Mouse (Mus musculus) limb, embryonic 15.5 days (tissue): ENCODE data around the gene H2afy. TPM values are rescaled to one million over a fixed set of nuclear protein-coding genes. Genes with fewer than 3 reads are reported as not detected.
A peak's percentile ranks its signal among the peaks of the same experiment; 100 is the strongest.

Experiments
- ATAC-seq: fragments of 200-750 bp; cut with Nextera tagmentation; 2 replicates; pipeline ENCODE4 v1.8.0; 2017; ENCODE audit warnings: low read depth, moderate TSS enrichment; ENCODE audit not compliant: insufficient number of reproducible peaks, low FRiP score, low TSS enrichment
- H3K27ac ChIP-seq: fragments of 300-500 bp; sonication (generic); 2 replicates; pipeline ENCODE4 v1.5.1; 2015; ENCODE audit warnings: moderate library complexity, mild to moderate bottlenecking, inconsistent platforms
- H3K27me3 ChIP-seq: fragments of 300-500 bp; sonication (generic); 2 replicates; pipeline ENCODE4 v1.6.1; 2015; ENCODE audit warnings: inconsistent platforms
- H3K36me3 ChIP-seq: fragments of 300-500 bp; sonication (generic); 2 replicates; pipeline ENCODE4 v1.6.1; 2015; ENCODE audit warnings: inconsistent platforms
- H3K4me1 ChIP-seq: fragments of 300-500 bp; sonication (generic); 2 replicates; pipeline ENCODE4 v1.6.1; 2015; ENCODE audit warnings: inconsistent platforms
- H3K4me2 ChIP-seq: fragments of 300-500 bp; sonication (generic); 2 replicates; pipeline ENCODE4 v1.6.1; 2015; ENCODE audit warnings: mild to moderate bottlenecking, inconsistent platforms
- H3K4me3 ChIP-seq: fragments of 300-500 bp; sonication (generic); 2 replicates; pipeline ENCODE4 v1.5.1; 2015; ENCODE audit warnings: mild to moderate bottlenecking, inconsistent platforms
- H3K9ac ChIP-seq: fragments of 300-500 bp; sonication (generic); 2 replicates; pipeline ENCODE4 v1.6.1; 2015; ENCODE audit warnings: inconsistent platforms
- H3K9me3 ChIP-seq: fragments of 300-500 bp; sonication (generic); 2 replicates; pipeline ENCODE4 v1.6.1; 2016; ENCODE audit warnings: inconsistent platforms
- WGBS: fragments of 180-500 bp; shearing (Covaris S2); methylation state at CpG from one replicate; pipeline ENCODE4 v1.1.7; 2015; 5-methylcytosine and 5-hydroxymethylcytosine counted together
- polyA plus RNA-seq: library from polyadenylated mRNA; unstranded; fragments of >200 nt; fragmentation: Nextera tagmentation; extraction: Ambion mirVana; gene quantifications from 2 replicates; pipeline ENCODE4 v1.2.1, GENCODE M21; 2015

The H2afy gene
- polyA plus RNA-seq, 1 experiment from 2014 or later, result 272 TPM

- no peak for ATAC-seq
Measured at GRCm38 (mm10) chr13:56143151-56143513, 7.0 kb upstream of the H2afy start.

GRCm38 (mm10) chr13:56142382-56143150 is 6.4 kb upstream of the H2afy start:
- no peak overlapping the region for H3K4me3 ChIP-seq
- WGBS, result 43% methylated on average over 8 of the region's 11 CpGs
- no peaks in the 10 kb centered on the region for H3K36me3 ChIP-seq
- no peak overlapping the region for H3K27ac ChIP-seq
- H3K9ac ChIP-seq, result no peak overlapping the region
- 0 out of 2 replicates have a peak, but pooled peaks cover 2% of the 10 kb centered on the region for H3K27me3 ChIP-seq
- peaks cover 15% of the 10 kb centered on the region for H3K4me1 ChIP-seq
- no peak overlapping the region for H3K4me2 ChIP-seq
- ATAC-seq, result no peak
- no peaks in the 10 kb centered on the region for H3K9me3 ChIP-seq

More at GRCm38 (mm10) chr13:56143151-56143513, 7.0 kb upstream of the H2afy start:
- Histone ChIP-seq H3K36me3 (no peaks in the 10 kb centered on the region), H3K27me3 (0 out of 2 replicates have a peak, but pooled peaks cover 2% of the 10 kb centered on the region), H3K4me3 (no peak overlapping the region), H3K27ac (no peak overlapping the region), H3K9me3 (no peaks in the 10 kb centered on the region), H3K4me2 (no peak overlapping the region), H3K4me1 (peaks cover 21% of the 10 kb centered on the region), H3K9ac (no peak overlapping the region)
- 33% methylated on average over 7 of the region's 7 CpGs for WGBS

- Histone ChIP-seq H3K4me1 (peaks cover 29% of the 10 kb centered on the region), H3K27me3 (0 out of 2 replicates have a peak, but pooled peaks cover 2% of the 10 kb centered on the region), H3K4me2 (no peak overlapping the region), H3K9ac (no peak overlapping the region), H3K36me3 (no peaks in the 10 kb centered on the region), H3K9me3 (no peaks in the 10 kb centered on the region), H3K4me3 (no peak overlapping the region), H3K27ac (no peak overlapping the region)
- WGBS, result 23% methylated on average over 6 of the region's 6 CpGs
- ATAC-seq, result peak; percentile 32; the same call in 1 of the 2 replicates
Measured at GRCm38 (mm10) chr13:56139167-56139751, 3.1 kb upstream of the H2afy start.

GRCm38 (mm10) chr13:56135231-56136052 is 719 bp downstream of the H2afy start:
- peak overlapping the region; percentile 98 for H3K4me3 ChIP-seq
- ATAC-seq, result peak; percentile 74
- peaks cover 4% of the 10 kb centered on the region; the same call in 1 of the 2 replicates for H3K36me3 ChIP-seq
- H3K27ac ChIP-seq, result peak overlapping the region; percentile 89
- no peaks in the 10 kb centered on the region for H3K9me3 ChIP-seq
- H3K4me1 ChIP-seq, result peaks cover 45% of the 10 kb centered on the region
- peak overlapping the region; percentile 86 for H3K4me2 ChIP-seq
- H3K27me3 ChIP-seq, result no peaks in the 10 kb centered on the region
- WGBS, result 1% methylated on average over 67 of the region's 89 CpGs
- peak overlapping the region; percentile 97 for H3K9ac ChIP-seq

GRCm38 (mm10) chr13:56134631-56135181 is 1.5 kb downstream of the H2afy start:
- peak overlapping the region; percentile 89 for H3K27ac ChIP-seq
- H3K9ac ChIP-seq, result peak overlapping the region; percentile 97
- no peak for ATAC-seq
- peaks cover 42% of the 10 kb centered on the region for H3K4me1 ChIP-seq
- peak overlapping the region; percentile 86 for H3K4me2 ChIP-seq
- peak overlapping the region; percentile 98 for H3K4me3 ChIP-seq
- no peaks in the 10 kb centered on the region for H3K27me3 ChIP-seq
- peaks cover 7% of the 10 kb centered on the region; the same call in 1 of the 2 replicates for H3K36me3 ChIP-seq
- H3K9me3 ChIP-seq, result no peaks in the 10 kb centered on the region
- WGBS, result under 1% methylated on average over 50 of the region's 50 CpGs

GRCm38 (mm10) chr13:56134031-56134430 is 2.1 kb downstream of the H2afy start:
- H3K9ac ChIP-seq, result peak overlapping the region; percentile 97
- H3K27me3 ChIP-seq, result no peaks in the 10 kb centered on the region
- H3K9me3 ChIP-seq, result no peaks in the 10 kb centered on the region
- H3K27ac ChIP-seq, result no peak overlapping the region
- H3K4me2 ChIP-seq, result peak overlapping the region; percentile 86
- H3K4me3 ChIP-seq, result peak overlapping the region; percentile 98
- no peak for ATAC-seq
- peaks cover 40% of the 10 kb centered on the region for H3K4me1 ChIP-seq
- peaks cover 8% of the 10 kb centered on the region; the same call in 1 of the 2 replicates for H3K36me3 ChIP-seq
- WGBS, result 28% methylated on average over 5 of the region's 5 CpGs

GRCm38 (mm10) chr13:56132941-56133340 is 3.2 kb downstream of the H2afy start:
- ATAC-seq, result no peak
- peaks cover 34% of the 10 kb centered on the region for H3K4me1 ChIP-seq
- H3K27ac ChIP-seq, result no peak overlapping the region
- H3K27me3 ChIP-seq, result no peaks in the 10 kb centered on the region
- 75% methylated on average over 7 of the region's 7 CpGs for WGBS
- H3K9me3 ChIP-seq, result no peaks in the 10 kb centered on the region
- H3K4me3 ChIP-seq, result no peak overlapping the region
- H3K4me2 ChIP-seq, result no peak overlapping the region
- peaks cover 14% of the 10 kb centered on the region for H3K36me3 ChIP-seq
- no peak overlapping the region for H3K9ac ChIP-seq

GRCm38 (mm10) chr13:56132326-56132936 is 3.7 kb downstream of the H2afy start:
- H3K4me3 ChIP-seq, result no peak overlapping the region
- H3K9ac ChIP-seq, result no peak overlapping the region
- WGBS, result 61% methylated on average over 11 of the region's 11 CpGs
- ATAC-seq, result no peak
- peaks cover 34% of the 10 kb centered on the region for H3K4me1 ChIP-seq
- H3K4me2 ChIP-seq, result no peak overlapping the region
- H3K27me3 ChIP-seq, result no peaks in the 10 kb centered on the region
- no peak overlapping the region for H3K27ac ChIP-seq
- H3K9me3 ChIP-seq, result no peaks in the 10 kb centered on the region
- H3K36me3 ChIP-seq, result peaks cover 19% of the 10 kb centered on the region

GRCm38 (mm10) chr13:56130544-56130943 is 5.6 kb downstream of the H2afy start:
- 66% methylated on average over 8 of the region's 8 CpGs for WGBS
- Histone ChIP-seq H3K4me2 (no peak overlapping the region), H3K4me1 (peaks cover 25% of the 10 kb centered on the region), H3K4me3 (no peak overlapping the region), H3K9me3 (no peaks in the 10 kb centered on the region), H3K27me3 (no peaks in the 10 kb centered on the region), H3K9ac (no peak overlapping the region), H3K36me3 (peaks cover 38% of the 10 kb centered on the region), H3K27ac (no peak overlapping the region)
- no peak for ATAC-seq

- Histone ChIP-seq H3K9ac (no peak overlapping the region), H3K36me3 (peaks cover 48% of the 10 kb centered on the region)
- WGBS, result 90% methylated on average over 3 of the region's 3 CpGs
Measured at GRCm38 (mm10) chr13:56129578-56129977, 6.6 kb downstream of the H2afy start.

GRCm38 (mm10) chr13:56129014-56129413 is 7.1 kb downstream of the H2afy start:
- Histone ChIP-seq H3K9me3 (no peaks in the 10 kb centered on the region), H3K4me1 (peaks cover 18% of the 10 kb centered on the region), H3K4me2 (no peak overlapping the region), H3K4me3 (no peak overlapping the region), H3K9ac (no peak overlapping the region), H3K27me3 (no peaks in the 10 kb centered on the region), H3K36me3 (peaks cover 53% of the 10 kb centered on the region), H3K27ac (no peak overlapping the region)
- no peak for ATAC-seq
- WGBS, result 82% methylated on average over 4 of the region's 4 CpGs

More at GRCm38 (mm10) chr13:56129578-56129977, 6.6 kb downstream of the H2afy start:
- Histone ChIP-seq H3K4me1 (peaks cover 22% of the 10 kb centered on the region), H3K4me3 (no peak overlapping the region), H3K4me2 (no peak overlapping the region), H3K9me3 (no peaks in the 10 kb centered on the region), H3K27me3 (no peaks in the 10 kb centered on the region), H3K27ac (no peak overlapping the region)
- no peak for ATAC-seq
